Mouse (Mus musculus) WW6 (cell line): Measurements from ENCODE around the gene Zfp985.
"Not testable (repeated sequence)": the region's sequence is repeated elsewhere in the genome, so short reads cannot be mapped to it uniquely, and the experiment has no call there.

Experiments
- DNase-seq: peaks from one replicate; pipeline ENCODE4 v3.0.0-alpha.2; 2013; ENCODE audit warnings: low read depth, low spot score

The Zfp985 gene

DNA sequence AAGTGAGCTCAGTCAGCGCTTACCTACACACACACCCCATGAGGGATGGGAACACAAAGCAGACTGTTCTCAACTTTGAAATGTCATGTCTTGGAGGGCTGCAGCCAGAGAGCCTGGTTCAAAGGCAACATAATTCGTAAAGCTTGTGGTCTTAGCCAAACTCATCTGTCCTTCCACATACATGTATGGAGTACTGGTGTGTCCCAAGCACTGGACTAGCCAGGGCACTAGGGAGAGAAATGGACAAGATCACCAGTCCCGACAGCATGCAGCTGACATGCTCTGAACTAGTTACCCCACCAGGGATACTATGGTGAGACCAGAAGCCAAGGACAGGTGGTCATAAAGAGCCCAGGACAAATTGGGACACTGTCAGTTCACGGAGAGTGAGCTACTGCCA is 50.7 kb downstream of the Zfp985 start:
- no peak for DNase-seq

DNA sequence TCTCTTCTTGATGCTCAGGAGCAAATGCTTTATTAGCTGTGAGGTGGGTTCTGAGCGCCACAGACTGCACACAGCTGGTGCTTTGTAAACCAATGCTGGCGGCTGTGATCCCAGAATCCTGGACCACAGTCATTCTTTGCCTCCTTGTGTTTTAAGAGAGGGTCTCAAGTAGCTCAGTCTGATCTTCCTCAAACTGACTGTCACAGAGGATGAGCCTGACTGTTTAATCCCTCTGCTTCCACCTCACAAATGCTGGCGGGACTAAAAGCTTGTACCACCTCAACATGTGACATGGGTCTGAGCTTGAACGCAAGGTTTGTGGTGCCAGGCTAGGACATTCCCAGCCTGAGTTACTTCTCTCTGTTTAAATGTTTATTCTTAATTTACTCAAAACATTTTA is 52.4 kb downstream of the Zfp985 start:
- no peak for DNase-seq

DNA sequence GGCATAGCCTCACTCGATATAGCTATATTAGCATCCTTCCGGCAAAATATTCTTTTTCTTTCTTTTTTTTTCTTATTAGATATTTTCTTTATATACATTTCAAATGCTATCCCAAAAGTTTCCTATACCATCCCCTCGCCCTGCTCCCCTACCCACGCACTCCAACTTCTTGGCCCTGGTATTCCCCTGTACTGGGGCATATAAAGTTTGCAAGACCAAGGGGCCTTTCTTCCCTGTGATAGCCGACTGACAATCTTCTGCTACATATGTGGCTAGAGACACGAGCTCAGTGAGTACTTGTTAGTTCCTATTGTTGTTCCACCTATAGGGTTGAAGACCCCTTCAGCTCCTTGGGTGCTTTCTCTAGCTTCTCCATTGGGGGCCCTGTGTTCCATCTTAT is 53.4 kb downstream of the Zfp985 start:
- not testable (repeated sequence) for DNase-seq

DNA sequence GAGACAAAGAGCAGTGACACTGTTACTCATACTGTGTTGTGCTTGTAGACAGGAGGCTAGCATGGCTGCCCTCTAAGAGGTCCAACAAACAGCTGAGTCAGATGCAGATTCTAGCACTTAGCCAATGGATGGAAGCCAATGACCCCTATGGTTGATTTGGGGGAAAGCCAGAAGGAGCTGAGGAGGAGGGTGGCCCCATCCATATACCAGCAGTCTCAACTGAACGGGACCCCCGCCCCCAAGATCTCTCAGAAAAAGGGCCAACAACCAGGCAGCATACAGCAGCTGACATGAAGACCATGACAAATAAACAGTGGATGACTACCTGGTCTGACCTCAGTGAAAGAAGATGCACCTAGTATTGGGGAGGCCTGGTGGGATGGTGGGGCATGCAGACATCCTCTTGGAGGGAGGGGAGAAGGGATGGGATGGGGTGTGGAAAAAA is 80.8 kb downstream of the Zfp985 start:
- not testable (repeated sequence) for DNase-seq
